Mouse (Mus musculus) heart, postnatal 0 days (tissue): ENCODE data around the gene Nfia.

Source experiments
- CTCF ChIP-seq: IDR thresholded peaks from 2 replicates; pipeline ENCODE4 v1.5.1; 2016; ENCODE audit warnings: antibody characterized with exemption, control low read depth, low read depth
- EP300 ChIP-seq: IDR thresholded peaks from 2 replicates; pipeline ENCODE4 v1.6.1; 2016; ENCODE audit warnings: antibody characterized with exemption, low read depth

DNA sequence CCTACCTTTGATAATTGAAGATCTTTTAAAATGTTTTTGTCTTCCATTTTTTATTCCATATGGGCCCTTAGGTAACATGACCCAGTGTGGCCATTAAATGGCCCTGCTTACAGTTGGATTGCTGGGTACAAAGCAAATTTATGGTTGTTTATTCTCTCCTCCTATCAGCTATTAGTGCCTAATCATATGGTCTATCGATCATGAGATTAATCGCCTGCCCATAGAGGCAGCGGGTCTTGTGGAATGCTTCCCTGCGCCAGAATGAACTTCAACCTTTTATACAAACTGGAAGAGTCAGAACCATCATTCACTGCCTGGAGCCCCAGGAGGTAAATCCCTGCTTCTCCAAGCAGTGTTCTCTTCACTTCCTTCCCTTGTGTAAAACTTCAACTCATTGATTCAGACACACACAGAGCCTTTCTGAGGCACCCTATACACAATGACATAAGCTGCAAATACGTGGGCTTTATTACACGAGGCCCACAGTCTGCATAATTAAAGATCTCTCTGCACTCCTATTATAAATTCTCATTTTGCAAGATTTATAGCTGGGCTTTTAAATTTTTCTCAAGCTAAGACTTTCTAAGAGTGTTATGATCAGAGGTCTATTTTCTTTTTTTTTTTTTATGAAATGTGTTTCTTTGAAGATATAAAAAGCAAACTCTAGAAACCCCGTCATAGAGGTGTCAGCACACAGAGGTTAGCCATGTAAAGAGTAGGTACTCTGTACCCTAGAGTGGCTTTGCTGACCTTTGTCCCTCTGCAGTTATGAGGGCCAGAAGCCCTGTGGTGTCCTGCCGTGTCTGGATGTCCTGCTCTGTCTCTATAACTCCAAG lies 67.9 kb downstream of the Nfia start:
- no peak for TF ChIP-seq CTCF
- TF ChIP-seq EP300 = no peak
